Mouse (Mus musculus): Measurements from ENCODE around the gene Kcnq1. TPM values are rescaled to one million over a fixed set of nuclear protein-coding genes. Genes with fewer than 3 reads are reported as not detected.

Gene Kcnq1
- total and polyA plus RNA-seq, 3 experiments: not detected

GRCm38 (mm10) chr7:143415070-143415469 is 308.9 kb downstream of the Kcnq1 start:
- H3K79me2 ChIP-seq (replicated peaks; ENCODE audit: control insufficient read depth, extremely low read depth, insufficient read depth, poor library complexity, severe bottlenecking): no peaks in the 10 kb centered on the region
- H3K9me3 ChIP-seq (replicated peaks; ENCODE audit: low read length): no peaks in the 10 kb centered on the region
- TF ChIP-seq HCFC1 (IDR thresholded peaks at IDR 0.05; ENCODE audit: low read depth, low read length): no peak
- no peak for TF ChIP-seq USF2 (conservative IDR thresholded peaks at IDR 0.05; ENCODE audit: low read depth, low read length)
- TF ChIP-seq RCOR1 (conservative IDR thresholded peaks at IDR 0.05; ENCODE audit: low read depth, low read length): no peak
- no peak overlapping the region for H3K27ac ChIP-seq (ENCODE audit: insufficient read depth, low read depth)
- dilution Hi-C loops (cut with MboI; ENCODE audit: extremely low pct_ligation_motif_present, extremely low pct_unique_long_range_greater_than_20kb, low sequenced_read_pairs) (no loop called here), in situ Hi-C loops (cut with MboI; ENCODE audit: low pct_ligation_motif_present, low pct_unique_long_range_greater_than_20kb, low sequenced_read_pairs) (no loop called here)
- H3K4me3 ChIP-seq (replicated peaks in 1 of 3; ENCODE audit: low read depth in 2 of 3, low read length in 2 of 3, poor library complexity in 1 of 3): no peak overlapping the region
- peak; percentile 2 for DNase-seq (ENCODE audit: extremely low read depth)
- H3K9ac ChIP-seq (ENCODE audit: insufficient read depth, low read depth): no peak overlapping the region
- H3K27me3 ChIP-seq (replicated peaks): peaks cover 46% of the 10 kb centered on the region
- no peak overlapping the region for H3K4me2 ChIP-seq (ENCODE audit: insufficient read depth, low read depth, poor library complexity, severe bottlenecking)
- H3K4me1 ChIP-seq (ENCODE audit: control insufficient read depth in 1 of 2, insufficient read depth in 2 of 2): peaks cover 0 to 16% of the 10 kb centered on the region in 2 experiments; a peak in 2 of 4 replicates
- no peaks in the 10 kb centered on the region for H3K36me3 ChIP-seq (replicated peaks in 1 of 2; ENCODE audit: control insufficient read depth in 1 of 2, insufficient read depth in 1 of 2, low read length in 1 of 2)

GRCm38 (mm10) chr7:143416406-143416805 is 310.2 kb downstream of the Kcnq1 start:
- Histone ChIP-seq H3K9ac (ENCODE audit: insufficient read depth, low read depth) (no peak overlapping the region), H3K79me2 (replicated peaks; ENCODE audit: control insufficient read depth, extremely low read depth, insufficient read depth, poor library complexity, severe bottlenecking) (no peaks in the 10 kb centered on the region), H3K4me3 (replicated peaks in 1 of 3; ENCODE audit: low read depth in 2 of 3, low read length in 2 of 3, poor library complexity in 1 of 3) (no peak overlapping the region), H3K27ac (ENCODE audit: insufficient read depth, low read depth) (no peak overlapping the region), H3K4me1 (ENCODE audit: control insufficient read depth in 1 of 2, insufficient read depth in 2 of 2) (peaks cover 0 to 16% of the 10 kb centered on the region in 2 experiments; a peak in 2 of 4 replicates), H3K9me3 (replicated peaks; ENCODE audit: low read length) (no peaks in the 10 kb centered on the region), H3K4me2 (ENCODE audit: insufficient read depth, low read depth, poor library complexity, severe bottlenecking) (no peak overlapping the region), H3K27me3 (replicated peaks) (peaks cover 57% of the 10 kb centered on the region), H3K36me3 (replicated peaks in 1 of 2; ENCODE audit: control insufficient read depth in 1 of 2, insufficient read depth in 1 of 2, low read length in 1 of 2) (no peaks in the 10 kb centered on the region)
- DNase-seq (ENCODE audit: extremely low read depth): no peak
- in situ Hi-C loops (cut with MboI; ENCODE audit: low pct_ligation_motif_present, low pct_unique_long_range_greater_than_20kb, low sequenced_read_pairs) (no loop called here), dilution Hi-C loops (cut with MboI; ENCODE audit: extremely low pct_ligation_motif_present, extremely low pct_unique_long_range_greater_than_20kb, low sequenced_read_pairs) (no loop called here)
- TF ChIP-seq MXI1 (IDR thresholded peaks at IDR 0.05; ENCODE audit: low read depth, low read length): no peak
- no peak for TF ChIP-seq ELF1 (IDR thresholded peaks at IDR 0.05; ENCODE audit: low read depth, low read length)
- no peak for TF ChIP-seq TCF12 (IDR thresholded peaks at IDR 0.05; ENCODE audit: low read depth, low read length)
- TF ChIP-seq IRF4 (IDR thresholded peaks at IDR 0.05; ENCODE audit: low read depth, low read length): no peak
- TF ChIP-seq RAD21 (IDR thresholded peaks at IDR 0.05; ENCODE audit: low read depth, low read length): no peak
- no peak for TF ChIP-seq PAX5 (IDR thresholded peaks at IDR 0.05; ENCODE audit: low read length)
- no peak for TF ChIP-seq MEF2A (IDR thresholded peaks at IDR 0.05; ENCODE audit: borderline replicate concordance, low read depth, low read length)
- no peak for TF ChIP-seq BHLHE40 (IDR thresholded peaks at IDR 0.05; ENCODE audit: low read depth, low read length)
- TF ChIP-seq MAZ (IDR thresholded peaks at IDR 0.05; ENCODE audit: low read depth, low read length): no peak
- no peak for TF ChIP-seq NRF1 (IDR thresholded peaks at IDR 0.05; ENCODE audit: low read depth, low read length)
- TF ChIP-seq RCOR1 (conservative IDR thresholded peaks at IDR 0.05; ENCODE audit: low read depth, low read length): no peak
- TF ChIP-seq MYC (IDR thresholded peaks at IDR 0.05; ENCODE audit: low read depth, low read length): no peak
- TF ChIP-seq MAFK (IDR thresholded peaks at IDR 0.05; ENCODE audit: insufficient replicate concordance, low read length): no peak
- TF ChIP-seq POLR2A (IDR thresholded peaks at IDR 0.05; ENCODE audit: low read depth, low read length): no peak
- TF ChIP-seq CHD2 (IDR thresholded peaks at IDR 0.05; ENCODE audit: low read length): no peak
- TF ChIP-seq E2F4 (IDR thresholded peaks at IDR 0.05; ENCODE audit: insufficient replicate concordance, low read depth, low read length): no peak
- no peak for TF ChIP-seq POLR2AphosphoS2 (IDR thresholded peaks at IDR 0.05; ENCODE audit: low read depth, low read length)
- no peak for TF ChIP-seq HCFC1 (IDR thresholded peaks at IDR 0.05; ENCODE audit: low read depth, low read length)
- no peak for TF ChIP-seq USF2 (conservative IDR thresholded peaks at IDR 0.05; ENCODE audit: low read depth, low read length)
- no peak for TF ChIP-seq ZC3H11A (IDR thresholded peaks at IDR 0.05; ENCODE audit: low read depth, low read length)
